ENCODE assay signal across 8 mouse cellular contexts in the genomic region with DNA sequence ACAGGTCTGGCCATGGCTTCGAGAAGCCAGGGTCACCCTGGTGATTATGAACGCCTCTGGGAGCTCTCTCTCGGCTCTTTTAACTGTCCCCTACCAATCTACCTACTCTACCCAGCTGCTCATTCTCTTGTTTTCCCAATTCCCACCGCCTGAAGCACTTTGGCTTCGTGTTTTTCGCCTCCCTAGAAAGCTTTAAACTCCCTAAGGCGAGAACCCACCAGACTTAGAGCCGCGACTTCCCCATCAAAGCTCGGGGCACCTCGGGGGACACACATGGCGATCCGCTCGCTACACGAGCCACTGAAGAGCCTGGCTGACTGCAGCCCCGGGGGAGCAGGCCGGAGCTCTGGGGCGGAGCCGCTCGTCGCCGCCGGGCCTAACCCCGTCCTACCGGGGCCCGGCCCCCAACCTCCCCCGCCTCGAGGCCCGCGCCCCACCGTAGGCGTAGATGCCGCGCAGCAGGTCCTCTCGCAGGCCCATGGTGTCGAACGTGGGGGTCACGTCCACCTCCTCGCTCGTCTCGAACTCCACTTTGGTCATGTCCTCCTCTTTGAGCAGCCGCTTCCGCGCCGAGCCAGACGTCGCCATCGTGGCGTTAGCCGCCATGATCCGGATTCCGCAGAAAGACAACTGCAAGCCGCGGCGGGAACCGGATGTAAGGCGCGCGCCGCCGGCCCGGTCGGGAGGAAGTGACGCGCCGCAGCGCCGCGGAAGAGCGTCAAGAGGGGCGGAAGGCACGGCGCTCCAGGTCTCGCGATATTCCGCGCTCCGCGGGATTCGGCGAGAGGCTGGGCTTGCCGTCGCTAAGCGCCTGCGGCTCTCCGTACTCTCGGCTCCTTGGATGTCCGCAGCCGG. TPM values are rescaled to one million over a fixed set of nuclear protein-coding genes. Genes with fewer than 3 reads are reported as not detected.
DNase-seq lines count a peak whose midpoint lies in the region; ATAC-seq and TF ChIP-seq lines count a peak whose summit lies in the region.

Gene Eif4a3, minus strand, starts transcription at position 699 of the 855 bp plus-strand sequence.

- H3K36me3 ChIP-seq in embryonic facial prominence, embryonic 14.5 days (ENCODE audit: control insufficient read depth, insufficient read depth, low read length), result peaks cover 38% of the 10 kb centered on the region
- no peaks in the 10 kb centered on the region for H3K36me3 ChIP-seq in heart, adult 2 months (ENCODE audit: control insufficient read depth, insufficient read depth, low read length)
- peaks cover 35% of the 10 kb centered on the region for H3K36me3 ChIP-seq in limb, embryonic 13.5 days
- peaks cover 17% of the 10 kb centered on the region for H3K36me3 ChIP-seq in midbrain, embryonic 16.5 days (ENCODE audit: control insufficient read depth, insufficient read depth, low read length)

- TF ChIP-seq POLR2A in heart, adult 2 months (IDR thresholded peaks at IDR 0.05; ENCODE audit: insufficient read depth, low read depth, low read length), result peak; percentile 86

- no peaks in the 10 kb centered on the region for H3K27me3 ChIP-seq in embryonic facial prominence, embryonic 14.5 days (replicated peaks; ENCODE audit: control insufficient read depth, insufficient read depth, low read length)
- H3K27me3 ChIP-seq in heart, adult 2 months (ENCODE audit: control insufficient read depth, insufficient read depth, low read length), result no peaks in the 10 kb centered on the region
- peaks cover 7% of the 10 kb centered on the region; the same call in 1 of the 2 replicates for H3K27me3 ChIP-seq in limb, embryonic 13.5 days
- H3K27me3 ChIP-seq in midbrain, embryonic 16.5 days (ENCODE audit: control insufficient read depth, insufficient read depth, low read depth, low read length), result 0 out of 2 replicates have a peak, but pooled peaks cover under 1% of the 10 kb centered on the region

- peak; percentile 41; the same call in 1 of the 2 replicates for TF ChIP-seq EP300 in heart, adult 2 months (IDR thresholded peaks at IDR 0.05; ENCODE audit: insufficient read depth, low read depth, low read length)

- under 1% methylated on average over 51 of the region's 89 CpGs for WGBS in embryonic facial prominence, embryonic 14.5 days
- WGBS in heart, adult 2 months, result under 1% methylated on average over 89 of the region's 89 CpGs
- under 1% methylated on average over 89 of the region's 89 CpGs for WGBS in limb, embryonic 13.5 days
- under 1% methylated on average over 88 of the region's 89 CpGs for WGBS in midbrain, embryonic 16.5 days

- peak; percentile 96 for ATAC-seq in embryonic facial prominence, embryonic 14.5 days (ENCODE audit: low read depth)
- peak; percentile 95 for ATAC-seq in limb, embryonic 13.5 days (ENCODE audit: low FRiP score, low read depth)
- ATAC-seq in midbrain, embryonic 16.5 days, result peak; percentile 96

- DNase-seq in 3T3-L1 (ENCODE audit: low read depth, low spot score), result peak; percentile 95
- DNase-seq in adrenal gland, postnatal 4 days (ENCODE audit: low spot score in 2 of 2), result peak; percentile 91 to 93
- peak; percentile 98 for DNase-seq in embryonic facial prominence, embryonic 14.5 days (ENCODE audit: low spot score)
- DNase-seq in heart, adult 2 months, result peak; percentile 96 to 99
- peak; percentile 91 to 93 for DNase-seq in kidney, adult 8-10 months
- DNase-seq in spleen, postnatal 10 days (ENCODE audit: low spot score in 2 of 2), result peak; percentile 98 to 99

- intact Hi-C loops in heart, adult 2 months (cut with DNase I), result no loop called here

- peak within 1 kb of the TSS; percentile 95 for H3K4me2 ChIP-seq in embryonic facial prominence, embryonic 14.5 days (ENCODE audit: low read depth, low read length)
- H3K4me2 ChIP-seq in limb, embryonic 13.5 days (replicated peaks), result peak within 1 kb of the TSS; percentile 87
- H3K4me2 ChIP-seq in midbrain, embryonic 16.5 days (ENCODE audit: low read length), result peak within 1 kb of the TSS; percentile 89

- H3K4me1 ChIP-seq in embryonic facial prominence, embryonic 14.5 days (ENCODE audit: control insufficient read depth, insufficient read depth, low read length), result peaks cover 9% of the 10 kb centered on the region
- H3K4me1 ChIP-seq in heart, adult 2 months (ENCODE audit: control insufficient read depth, insufficient read depth, low read length), result peaks cover 4% of the 10 kb centered on the region
- H3K4me1 ChIP-seq in limb, embryonic 13.5 days, result peaks cover 21% of the 10 kb centered on the region
- peaks cover 13% of the 10 kb centered on the region for H3K4me1 ChIP-seq in midbrain, embryonic 16.5 days (ENCODE audit: control insufficient read depth, insufficient read depth, low read length)

- peaks cover 5% of the 10 kb centered on the region; the same call in 1 of the 2 replicates for H3K79me2 ChIP-seq in heart, adult 2 months (replicated peaks; ENCODE audit: control insufficient read depth, insufficient read depth, low read length)

- peak within 1 kb of the TSS; percentile 93 for H3K4me3 ChIP-seq in embryonic facial prominence, embryonic 14.5 days (ENCODE audit: low read depth, low read length)
- H3K4me3 ChIP-seq in heart, adult 2 months, result peak within 1 kb of the TSS; percentile 94
- H3K4me3 ChIP-seq in limb, embryonic 13.5 days, result peak within 1 kb of the TSS; percentile 98
- peak within 1 kb of the TSS; percentile 65 for H3K4me3 ChIP-seq in midbrain, embryonic 16.5 days (ENCODE audit: low read depth, low read length)

- no peaks in the 10 kb centered on the region for H3K9me3 ChIP-seq in embryonic facial prominence, embryonic 14.5 days (ENCODE audit: control insufficient read depth, low read length)
- H3K9me3 ChIP-seq in limb, embryonic 13.5 days, result no peaks in the 10 kb centered on the region
- H3K9me3 ChIP-seq in midbrain, embryonic 16.5 days (replicated peaks; ENCODE audit: control insufficient read depth, low read length, poor library complexity, severe bottlenecking), result no peaks in the 10 kb centered on the region

- no peak for TF ChIP-seq CTCF in heart, adult 2 months (IDR thresholded peaks at IDR 0.05)

- peak within 1 kb of the TSS; percentile 99 for H3K9ac ChIP-seq in embryonic facial prominence, embryonic 14.5 days (ENCODE audit: low read depth, low read length)
- peak within 1 kb of the TSS; percentile 95 for H3K9ac ChIP-seq in heart, adult 2 months (ENCODE audit: low read depth, low read length)
- peak within 1 kb of the TSS; percentile 99 for H3K9ac ChIP-seq in limb, embryonic 13.5 days
- peak within 1 kb of the TSS; percentile 78 for H3K9ac ChIP-seq in midbrain, embryonic 16.5 days (ENCODE audit: low read depth, low read length)

- H3K27ac ChIP-seq in embryonic facial prominence, embryonic 14.5 days (replicated peaks; ENCODE audit: low read depth, low read length), result peak within 1 kb of the TSS; percentile 91
- peak within 1 kb of the TSS; percentile 91 for H3K27ac ChIP-seq in heart, adult 2 months
- H3K27ac ChIP-seq in limb, embryonic 13.5 days, result peak within 1 kb of the TSS; percentile 84
- H3K27ac ChIP-seq in midbrain, embryonic 16.5 days (ENCODE audit: low read length), result peak within 1 kb of the TSS; percentile 99

RNA-seq across cellular contexts. Expression of gene Eif4a3, which starts in this region (rescaled TPM):
- total RNA-seq in adrenal gland, postnatal 4 days (2021), result 100 to 1,000 TPM; 172 TPM
- 298 and 322 TPM in 2 replicates for polyA plus RNA-seq in embryonic facial prominence, embryonic 14.5 days (2014; fragmentation: Nextera tagmentation; extraction: Ambion mirVana)
- total RNA-seq in heart, adult 2 months (2021), result 10 to 100 TPM; 60.5 to 67.3 TPM
- 59.9 and 95.2 TPM in 2 replicates for polyA plus RNA-seq in heart, adult 2 months (2012; rRNA removed)
- polyA plus RNA-seq in limb, embryonic 13.5 days (2015; fragmentation: Nextera tagmentation; extraction: Ambion mirVana), result 386 and 387 TPM in 2 replicates
- polyA plus RNA-seq in midbrain, embryonic 16.5 days (2015; fragmentation: Nextera tagmentation; extraction: Ambion mirVana), result 228 and 237 TPM in 2 replicates

Comparison
In these comparisons a context has a peak if more than half of its experiments do, and no peak if none do; other contexts are left out.
1. Peak in every context shown above with its lines: DNase-seq, ATAC-seq, H3K4me3 ChIP-seq and H3K27ac ChIP-seq.